Mouse (Mus musculus): ENCODE measurements around the gene Kcna5. TPM values are rescaled to one million over a fixed set of nuclear protein-coding genes. Genes with fewer than 3 reads are reported as not detected.

Kcna5 gene
- total RNA-seq (2021), result 1.7 and 3.5 TPM in 2 replicates
- long read RNA-seq, transcript Kcna5-201 (1 exons, 2,862 nt), result major isoform, 5 of 5 reads
- long read RNA-seq, partial matches to known transcripts, result 0 of 5 reads
- long read RNA-seq, other reads (novel, unspliced or antisense), result 0 of 5 reads

DNA sequence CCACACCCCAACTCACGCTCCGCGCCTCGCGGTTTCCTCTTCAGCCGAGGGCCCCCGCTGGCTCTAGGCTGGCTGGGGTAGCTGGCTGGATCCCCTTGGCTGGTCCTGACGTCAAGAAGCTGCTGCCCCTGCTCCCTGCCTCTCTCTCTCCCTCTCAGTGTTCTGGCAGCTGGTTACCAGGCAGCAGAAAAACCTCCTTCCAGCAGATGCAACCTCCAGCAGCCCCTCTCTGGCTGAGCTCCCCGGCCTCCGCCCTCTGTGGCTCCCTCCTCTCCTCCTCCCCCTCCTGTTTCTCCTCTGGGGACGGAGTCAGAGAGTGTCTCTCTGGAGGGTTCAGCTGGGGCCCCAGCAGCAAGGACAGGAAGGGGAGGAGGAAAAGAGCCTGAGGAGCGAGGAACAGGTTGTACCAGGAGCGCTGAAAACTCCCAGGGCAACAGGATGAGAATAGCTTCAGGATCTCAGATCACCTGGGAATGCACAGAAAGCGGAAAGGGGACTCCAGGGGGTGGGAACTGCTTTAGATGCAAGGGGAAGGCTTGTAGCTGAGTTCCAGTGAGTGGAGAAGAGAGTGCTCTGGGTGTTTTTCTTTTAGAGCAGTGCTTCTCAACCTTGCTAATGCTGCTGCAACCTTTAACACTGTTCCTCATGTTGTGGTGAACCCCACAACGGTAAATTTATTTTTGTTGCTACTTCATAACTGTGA lies at the start of gene Kcna5:
Gene Kcna5, minus strand, starts transcription at position 205 of the 703 bp plus-strand sequence.
- DNase-seq, result no peak

DNA sequence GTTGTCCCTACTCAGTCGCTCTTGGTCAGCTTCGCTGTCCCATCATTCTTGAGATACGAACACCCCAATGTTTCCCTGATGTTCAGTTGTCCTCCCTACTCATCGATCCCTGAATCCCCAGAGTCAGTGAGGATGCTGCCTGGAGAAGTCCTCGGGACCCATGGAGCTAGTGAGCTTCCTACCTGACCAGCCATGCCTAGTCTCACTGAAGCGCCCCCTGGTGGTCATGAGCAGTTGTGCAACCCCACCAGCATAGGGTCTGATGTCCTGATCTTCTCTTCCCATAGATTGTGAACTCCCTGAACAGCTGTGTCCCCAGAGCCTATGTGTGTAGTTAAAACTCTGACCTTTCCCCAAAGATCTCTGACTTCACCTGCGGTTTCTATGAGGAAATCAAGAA lies 47.9 kb upstream of the Kcna5 start:
- DNase-seq, result peak; percentile 63

- no peak for DNase-seq
Measured at GRCm38 (mm10) chr6:126581632-126582031, 46.4 kb upstream of the Kcna5 start.

DNA sequence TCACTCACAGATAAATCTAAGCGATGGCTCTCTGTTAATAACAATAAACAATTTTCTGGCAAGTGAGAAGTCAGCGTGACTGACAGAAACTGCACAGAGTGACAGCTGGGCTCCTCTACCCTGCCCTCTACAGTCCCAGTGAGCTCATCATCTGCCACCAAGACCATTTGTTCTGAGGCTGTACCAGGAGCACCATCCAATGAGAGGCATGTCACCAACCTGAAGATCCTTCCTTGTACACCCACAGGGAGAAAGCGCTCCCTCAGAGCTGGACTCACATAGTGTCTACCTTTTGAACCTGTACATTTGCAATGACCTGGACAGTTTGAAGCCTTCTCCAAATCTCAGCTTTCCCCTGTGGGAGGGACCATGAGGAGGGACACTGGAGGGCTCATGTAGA lies 45.4 kb upstream of the Kcna5 start:
- DNase-seq, result no peak

GRCm38 (mm10) chr6:126577415-126577814 lies 42.2 kb upstream of the Kcna5 start:
- DNase-seq, result no peak

DNA sequence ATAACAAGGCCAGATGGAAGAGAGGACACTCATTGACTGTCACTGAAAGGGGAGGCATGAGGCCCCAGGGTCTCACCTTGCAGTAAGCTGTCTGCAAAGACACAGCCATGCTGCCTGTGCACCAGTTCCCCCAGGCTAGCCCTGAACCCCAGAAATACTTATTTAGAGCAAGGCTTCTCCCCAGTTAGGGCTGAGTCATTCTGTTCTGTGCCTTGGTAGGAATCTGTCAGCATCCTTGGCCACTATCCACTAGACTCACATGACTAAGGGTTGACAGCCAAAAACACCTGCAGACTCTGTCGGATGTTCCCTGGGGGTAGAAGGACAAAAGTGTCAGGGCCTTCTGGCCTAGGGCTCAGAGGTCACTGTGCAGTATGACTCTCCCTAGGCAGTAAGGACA lies 41.4 kb upstream of the Kcna5 start:
- no peak for DNase-seq

DNA sequence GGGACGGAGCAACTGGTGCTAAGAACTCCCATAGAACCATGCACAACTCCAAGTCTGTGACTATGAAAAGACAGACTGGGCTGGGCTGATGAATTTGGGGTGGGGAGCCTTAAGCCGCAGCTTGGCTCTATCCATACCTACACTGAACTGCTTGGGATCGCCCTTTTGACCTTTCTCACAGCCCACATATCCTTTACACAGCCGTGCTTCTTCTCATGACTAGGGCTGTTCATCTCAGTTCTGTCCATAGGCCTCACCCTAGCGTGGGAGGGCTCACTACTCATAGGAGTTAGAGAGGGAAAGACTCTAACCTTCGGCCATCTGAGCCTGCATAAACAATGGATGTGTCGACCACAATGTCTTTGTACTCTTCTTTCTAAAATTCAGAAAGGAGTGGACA lies 39.6 kb upstream of the Kcna5 start:
- no peak for DNase-seq

DNA sequence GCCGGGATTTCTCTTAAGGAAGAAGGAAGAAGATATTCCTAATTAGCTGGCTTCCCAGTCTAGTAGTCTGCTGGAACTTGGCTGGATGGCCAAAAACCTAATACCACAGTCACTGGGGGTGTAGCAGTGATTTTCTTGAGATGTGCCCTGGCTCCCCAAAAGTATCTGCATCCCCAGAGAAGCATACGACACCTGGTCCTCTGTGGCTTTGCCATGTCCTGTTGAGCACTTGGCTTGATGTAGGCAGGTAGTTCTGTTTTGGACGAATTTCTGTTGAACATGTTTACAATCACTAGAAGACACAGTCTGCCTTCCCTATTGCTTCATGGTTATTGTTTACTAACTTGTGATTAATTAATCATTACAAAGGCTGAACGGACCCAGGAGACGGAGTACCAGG lies 37.8 kb upstream of the Kcna5 start:
- DNase-seq, result no peak

- DNase-seq, result no peak
Measured at GRCm38 (mm10) chr6:126569809-126570208, 34.6 kb upstream of the Kcna5 start.

GRCm38 (mm10) chr6:126568046-126568830 lies 33.0 kb upstream of the Kcna5 start:
- DNase-seq, result no peak

DNA sequence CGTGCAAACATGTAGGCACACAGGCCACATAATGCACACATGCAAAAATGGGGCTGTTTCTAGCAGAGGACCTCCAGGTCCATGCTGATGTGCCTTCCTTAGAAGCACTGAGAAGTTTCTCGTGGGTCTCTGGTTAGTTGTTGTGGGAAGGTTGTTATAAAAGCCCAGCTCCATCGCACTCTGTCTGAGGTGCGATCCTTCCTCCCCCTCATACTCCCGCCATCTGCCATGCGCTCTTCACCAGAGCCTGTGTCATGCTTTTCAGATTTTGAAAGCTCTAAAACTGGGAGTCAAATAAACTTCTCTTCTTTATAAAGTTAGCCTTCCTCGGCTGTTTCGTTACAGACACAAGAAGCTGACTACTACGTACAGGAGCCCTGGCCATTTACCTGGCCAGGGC lies 32.1 kb upstream of the Kcna5 start:
- DNase-seq, result no peak

DNA sequence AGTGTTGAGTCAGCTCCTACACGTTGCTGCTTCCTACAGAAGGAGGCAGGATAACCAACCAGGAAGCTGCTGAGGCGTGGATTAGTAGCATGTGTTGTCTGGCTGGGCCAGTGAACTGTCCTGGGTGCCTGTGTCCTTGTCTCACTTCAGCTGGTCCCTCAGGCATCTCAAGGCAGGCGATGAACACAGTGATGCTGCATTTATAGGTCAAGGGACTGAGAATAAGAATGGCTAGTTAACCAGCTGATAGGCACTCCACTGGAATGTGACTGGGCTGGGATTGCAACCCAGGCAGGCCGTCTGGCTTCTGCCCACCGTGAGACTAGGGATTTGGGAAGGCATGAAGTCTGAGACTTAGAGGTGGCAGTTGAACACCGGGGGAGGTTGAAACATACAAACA lies 29.2 kb upstream of the Kcna5 start:
- DNase-seq, result no peak

DNA sequence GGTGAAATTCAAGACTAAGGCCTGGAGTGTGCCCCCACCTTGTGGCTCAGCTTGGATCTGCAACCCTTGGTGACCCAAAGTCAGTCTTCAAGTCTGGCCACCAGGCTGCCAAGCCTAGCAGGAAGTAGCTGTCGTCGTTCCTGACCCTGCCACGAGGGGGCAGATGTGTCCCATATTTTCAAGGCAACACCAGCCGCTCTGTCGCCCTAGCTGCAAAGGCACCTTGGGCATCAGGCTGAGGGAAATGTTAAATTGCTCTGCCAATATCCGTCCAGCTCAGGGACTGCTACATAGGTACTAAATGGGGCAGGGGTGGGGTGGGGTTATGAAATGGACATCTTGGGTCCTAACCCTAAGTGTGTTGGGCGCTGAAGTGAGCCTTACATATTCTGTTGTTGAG lies 28.7 kb upstream of the Kcna5 start:
- DNase-seq, result peak; percentile 85

DNA sequence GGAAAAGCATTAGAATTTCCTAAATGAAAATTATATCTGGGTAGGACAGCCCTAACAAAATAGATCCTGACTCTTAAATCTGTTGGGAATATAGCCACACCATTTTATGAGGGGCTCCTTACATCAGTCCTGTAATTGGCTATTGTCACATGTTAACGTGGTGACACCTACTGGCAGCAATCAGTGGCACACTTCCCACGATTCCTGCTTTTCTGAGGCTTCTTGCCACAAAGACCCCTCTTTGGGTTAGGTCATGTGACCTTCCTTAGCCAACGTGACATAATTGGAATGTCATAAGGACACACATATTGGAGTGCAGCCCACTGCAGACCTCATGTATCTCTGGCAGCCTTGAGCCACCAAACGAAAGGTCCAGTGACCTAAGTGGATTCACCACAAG lies 26.5 kb upstream of the Kcna5 start:
- DNase-seq, result no peak

GRCm38 (mm10) chr6:126560696-126561095 lies 25.5 kb upstream of the Kcna5 start:
- DNase-seq, result no peak

DNA sequence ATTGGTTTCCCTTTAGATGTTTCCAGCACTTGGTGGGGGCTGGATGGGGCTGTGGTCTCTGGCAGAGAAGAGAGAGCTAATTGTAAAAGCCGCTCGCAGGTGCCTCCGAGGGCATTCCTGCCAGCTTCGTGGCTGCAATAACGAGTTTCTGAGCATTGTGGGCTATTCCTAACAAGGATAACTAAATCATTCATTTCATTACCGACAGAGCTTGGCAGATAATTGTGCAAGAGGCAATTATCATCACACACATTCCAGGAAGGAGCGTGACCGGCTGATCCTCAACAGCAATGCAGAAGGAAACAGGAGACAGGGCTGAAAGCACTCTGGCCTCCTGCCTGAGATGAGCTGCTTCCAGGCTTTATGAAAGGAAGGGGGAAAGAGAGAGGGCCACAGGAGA lies 24.8 kb upstream of the Kcna5 start:
- no peak for DNase-seq

- no peak for DNase-seq
Measured at GRCm38 (mm10) chr6:126558276-126558675, 23.1 kb upstream of the Kcna5 start.

DNA sequence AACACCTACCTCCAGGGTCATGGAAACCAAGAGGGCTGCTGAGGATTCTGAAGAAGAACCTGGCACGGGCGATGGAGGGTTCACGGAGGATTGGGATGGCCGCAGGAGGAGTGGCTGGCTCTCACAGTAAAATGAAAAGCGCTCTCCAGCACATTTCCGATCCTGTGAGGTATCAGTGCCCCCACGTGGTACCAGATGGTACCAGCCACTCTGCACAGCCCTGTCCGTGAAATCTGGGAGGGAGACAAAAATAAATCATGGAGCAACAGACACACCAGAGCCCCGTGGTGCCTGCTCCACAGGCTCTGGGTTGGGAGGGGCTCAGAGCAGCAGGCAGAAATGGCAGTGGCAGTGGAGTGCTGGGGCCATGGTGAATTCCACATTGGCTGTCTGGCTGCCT lies 18.6 kb upstream of the Kcna5 start:
- peak; percentile 12 for DNase-seq

DNA sequence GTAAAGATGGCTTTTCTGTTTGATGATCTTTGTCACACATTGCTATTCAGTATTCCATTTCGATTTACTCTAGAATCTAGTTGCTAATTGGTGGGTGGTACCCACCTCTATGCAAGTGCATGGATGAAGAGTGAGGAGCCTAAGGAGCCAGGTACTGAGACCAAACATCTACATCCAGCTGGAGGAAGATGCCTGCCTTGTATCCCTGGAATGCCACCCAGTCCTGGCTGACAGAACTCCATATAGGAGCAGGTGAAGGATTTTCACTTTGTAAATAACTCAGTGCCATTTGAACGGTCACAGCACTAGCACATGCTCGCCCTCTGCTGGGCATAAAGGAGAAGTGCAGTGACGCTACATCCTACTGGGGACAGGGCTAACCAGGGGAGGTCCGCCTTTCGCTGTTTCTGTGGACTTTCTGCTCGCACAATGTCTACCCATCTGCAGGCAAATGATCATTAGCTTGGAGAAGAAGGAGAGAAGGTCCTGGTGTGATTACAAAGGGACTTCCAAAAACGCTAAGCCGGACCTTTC lies 16.7 kb upstream of the Kcna5 start:
- peak; percentile 24 for DNase-seq

- no peak for DNase-seq
Measured at GRCm38 (mm10) chr6:126544107-126545036, 9.2 kb upstream of the Kcna5 start.

- DNase-seq, result no peak
Measured at GRCm38 (mm10) chr6:126542724-126543123, 7.5 kb upstream of the Kcna5 start.

- DNase-seq, result no peak
Measured at GRCm38 (mm10) chr6:126537512-126537911, 2.3 kb upstream of the Kcna5 start.
